Mouse (Mus musculus) spleen, postnatal 4 days (tissue): ENCODE measurements at regions not wholly inside any gene's neighbourhood (a gene's known extent, or its start where the extent isn't known, plus 50 kb on each side); places are given as distances from the start of the nearest gene placed in this dataset.
"Not testable (repeated sequence)": the region's sequence is repeated elsewhere in the genome, so short reads cannot be mapped to it uniquely, and the experiment has no call there.

Source experiments
- DNase-seq, 2 experiments: peaks; one replicate each; pipeline ENCODE4 v3.0.0; 2022; ENCODE audit warnings: low spot score in 2 of 2

GRCm38 (mm10) chr2:168424277-168425099 lies 143.0 kb upstream of the Kcng1 start:
- DNase-seq, result no peak

DNA sequence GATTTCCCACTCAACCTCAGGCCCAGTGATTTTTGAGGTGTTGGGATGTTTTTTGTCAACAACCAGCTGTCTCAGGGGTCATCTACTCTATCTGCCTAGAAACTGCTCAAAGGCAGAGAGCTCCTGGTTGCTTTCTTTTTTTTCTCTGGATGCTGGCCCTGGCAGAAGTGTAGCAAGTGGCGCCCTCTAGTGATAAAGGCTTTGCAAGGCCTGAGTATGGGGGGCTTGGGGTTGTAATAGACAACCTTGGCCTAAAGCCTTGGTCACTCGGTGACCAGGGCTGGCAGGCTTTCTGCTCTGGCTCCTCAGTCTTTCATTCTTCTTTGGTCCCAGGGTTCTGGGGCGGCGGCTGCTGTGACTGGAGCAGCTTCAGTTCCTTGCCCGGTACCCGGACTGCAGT lies 142.0 kb upstream of the Kcng1 start:
- no peak for DNase-seq

DNA sequence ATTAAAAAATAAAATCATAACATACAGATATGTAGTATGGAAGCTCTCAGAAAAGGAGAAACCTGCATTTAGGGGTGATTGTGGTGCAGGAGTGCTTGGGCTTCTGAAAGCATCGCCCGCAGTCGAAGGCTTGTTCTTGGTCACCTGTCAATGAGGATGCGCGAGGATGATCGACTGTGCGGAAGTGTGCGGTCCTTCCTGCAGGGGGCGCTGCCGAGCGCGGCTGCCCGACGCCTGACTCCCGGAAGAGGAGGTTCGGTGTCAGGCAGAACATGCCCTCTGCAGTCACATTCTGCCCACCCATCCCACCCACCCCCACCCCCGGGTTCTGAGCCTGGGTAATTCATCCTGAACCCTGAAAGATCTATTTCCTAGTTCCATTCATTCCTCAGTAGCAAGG lies 133.6 kb upstream of the Kcng1 start:
- peak; percentile 31 to 72 for DNase-seq

GRCm38 (mm10) chr2:168414110-168414872 lies 132.8 kb upstream of the Kcng1 start:
- no peak for DNase-seq

DNA sequence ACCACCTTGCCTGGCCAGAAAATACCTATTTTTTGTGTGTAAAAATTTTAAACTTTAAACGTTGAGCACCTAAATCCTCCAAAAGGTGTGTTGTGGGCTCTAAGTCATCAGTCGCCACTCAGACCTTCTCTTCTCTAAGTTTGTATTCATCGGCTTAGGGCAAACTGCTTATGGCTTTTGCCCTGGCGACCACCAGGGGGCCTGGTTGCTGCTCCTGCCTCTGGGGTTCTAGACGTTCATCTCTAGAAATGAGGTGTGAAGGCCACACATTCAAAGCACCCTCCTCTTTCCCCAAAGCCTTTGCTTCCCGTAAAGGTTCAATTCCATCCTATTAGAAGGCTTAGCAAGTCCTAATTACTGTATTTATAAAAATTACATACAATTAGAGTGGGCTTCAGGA lies 131.3 kb upstream of the Kcng1 start:
- DNase-seq, result peak in 1 of 2 experiments; percentile 71

DNA sequence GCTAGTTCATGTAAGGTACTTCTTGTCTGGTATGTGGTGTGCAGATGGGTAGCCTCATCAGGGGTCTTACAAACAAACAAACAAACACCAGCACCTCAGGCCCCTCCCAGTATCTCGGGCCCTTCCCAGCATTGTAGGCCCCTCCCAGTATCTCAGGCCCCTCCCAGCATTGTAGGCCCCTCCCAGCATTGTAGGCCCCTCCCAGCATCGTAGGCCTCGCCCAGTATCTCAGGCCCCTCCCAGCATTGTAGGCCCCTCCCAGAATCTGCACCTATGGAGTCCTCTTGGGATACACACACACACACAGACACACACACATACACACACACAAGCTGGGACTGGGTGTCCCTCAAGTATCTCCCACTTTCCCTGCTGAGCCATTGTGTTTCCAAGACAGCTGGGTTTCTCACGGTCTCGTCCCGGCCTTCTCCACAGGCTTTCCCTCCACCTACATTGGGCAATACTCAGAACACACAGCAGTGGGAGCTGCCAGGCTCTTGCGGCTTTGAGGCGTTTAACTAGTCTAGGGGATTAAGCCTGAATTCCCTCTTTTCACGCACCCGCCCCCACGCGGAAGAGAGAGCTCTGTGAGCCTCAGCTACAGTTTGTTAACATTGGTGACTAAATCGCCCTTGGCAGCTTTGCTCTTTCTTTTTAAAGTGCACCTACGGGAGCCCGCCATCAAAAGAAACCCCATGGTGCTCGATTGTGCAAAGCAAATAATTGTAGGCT lies 121.4 kb upstream of the Kcng1 start:
- DNase-seq, result no peak

DNA sequence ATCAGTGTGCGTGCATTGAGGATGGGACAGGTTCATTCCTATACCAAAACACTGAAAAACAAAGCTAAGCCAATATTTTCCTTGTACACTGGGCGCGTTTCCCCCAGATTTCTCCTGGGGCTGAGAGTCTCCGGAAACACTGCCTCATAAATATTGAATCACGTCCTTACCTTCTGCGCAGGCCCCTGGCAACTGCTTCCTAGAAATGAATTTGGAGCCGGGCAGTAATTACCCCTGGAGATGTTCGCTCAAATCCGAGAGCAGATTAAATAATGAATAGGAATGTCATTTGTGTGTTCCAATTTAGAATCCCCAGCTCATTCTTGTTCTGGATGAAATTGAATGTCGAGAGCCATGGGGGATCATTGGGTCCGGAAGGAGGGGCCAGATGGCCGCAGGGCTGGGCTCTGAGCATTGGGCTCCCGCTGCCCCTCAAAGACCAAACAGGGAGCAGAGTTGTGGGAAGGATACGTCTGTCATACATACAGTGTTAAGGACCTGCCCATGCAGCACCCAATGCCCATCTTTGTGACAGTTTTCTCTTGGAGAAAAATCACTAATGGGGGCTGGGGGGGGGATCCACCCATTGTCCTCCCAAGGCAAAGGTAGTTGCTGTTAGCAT lies 117.7 kb upstream of the Kcng1 start:
- DNase-seq, result no peak

GRCm38 (mm10) chr2:168396316-168396715 lies 114.8 kb upstream of the Kcng1 start:
- no peak for DNase-seq

DNA sequence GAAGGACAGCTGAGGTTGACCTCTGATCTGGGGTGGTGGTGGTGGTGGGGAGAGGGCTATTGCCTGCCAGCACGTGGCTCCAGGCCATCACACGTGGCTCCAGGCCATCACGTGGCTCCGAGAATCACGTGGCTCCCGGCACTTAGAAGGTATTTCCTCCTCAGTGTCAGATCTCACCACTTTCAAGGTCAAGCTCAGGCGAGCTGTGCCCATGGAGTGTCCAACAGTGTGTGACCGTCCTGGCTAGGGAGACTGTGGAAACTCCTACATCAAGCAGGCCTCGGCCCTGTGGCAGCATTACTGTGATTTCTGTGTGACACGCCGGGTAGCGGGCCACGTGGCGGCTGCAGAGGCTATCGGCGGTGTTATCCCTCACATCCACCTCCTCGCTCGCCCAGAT lies 111.8 kb upstream of the Kcng1 start:
- DNase-seq, result no peak

DNA sequence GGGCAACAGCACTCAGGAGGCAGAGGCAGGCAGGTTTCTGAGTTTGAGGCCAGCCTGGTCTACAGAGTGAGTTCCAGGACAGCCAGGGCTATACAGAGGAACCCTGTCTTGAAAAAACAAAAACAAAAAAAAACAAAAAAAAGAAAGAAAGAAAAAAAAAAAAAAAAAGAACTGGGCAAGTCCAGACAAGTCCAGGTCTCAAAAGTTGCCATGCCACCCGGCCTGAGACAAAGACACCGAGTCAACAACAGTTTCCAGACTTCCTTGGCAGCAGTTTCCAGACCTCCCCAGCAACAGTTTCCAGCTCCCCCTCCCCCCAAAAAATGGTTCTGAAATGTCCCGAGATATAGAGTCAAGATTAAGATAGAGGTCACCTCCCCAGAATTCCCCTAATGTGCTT lies 110.6 kb upstream of the Kcng1 start:
- DNase-seq, result not testable (repeated sequence)

GRCm38 (mm10) chr2:168380606-168381005 lies 99.1 kb upstream of the Kcng1 start:
- DNase-seq, result no peak

GRCm38 (mm10) chr2:168372356-168372755 lies 90.8 kb upstream of the Kcng1 start:
- no peak for DNase-seq

GRCm38 (mm10) chr2:168371245-168371644 lies 89.7 kb upstream of the Kcng1 start:
- no peak for DNase-seq

DNA sequence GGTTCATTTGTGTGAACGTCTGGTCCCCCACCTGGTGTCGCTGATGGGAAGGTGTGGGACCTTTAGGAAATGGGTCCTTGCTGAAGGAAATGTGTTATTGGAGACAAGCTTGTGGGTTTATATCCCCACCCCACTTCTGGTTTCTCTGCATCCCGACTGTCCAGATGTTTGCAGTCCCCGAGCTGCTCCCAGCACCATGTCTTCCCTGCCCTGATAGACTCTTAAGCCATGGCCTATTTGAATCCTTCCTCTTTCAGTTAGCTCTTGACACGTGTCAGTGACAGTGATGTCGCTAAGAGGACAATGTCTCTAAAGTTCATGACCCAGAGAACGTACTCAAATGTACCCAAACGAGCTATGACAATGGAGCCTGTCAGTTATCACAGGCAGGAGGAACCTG lies 77.7 kb upstream of the Kcng1 start:
- no peak for DNase-seq

DNA sequence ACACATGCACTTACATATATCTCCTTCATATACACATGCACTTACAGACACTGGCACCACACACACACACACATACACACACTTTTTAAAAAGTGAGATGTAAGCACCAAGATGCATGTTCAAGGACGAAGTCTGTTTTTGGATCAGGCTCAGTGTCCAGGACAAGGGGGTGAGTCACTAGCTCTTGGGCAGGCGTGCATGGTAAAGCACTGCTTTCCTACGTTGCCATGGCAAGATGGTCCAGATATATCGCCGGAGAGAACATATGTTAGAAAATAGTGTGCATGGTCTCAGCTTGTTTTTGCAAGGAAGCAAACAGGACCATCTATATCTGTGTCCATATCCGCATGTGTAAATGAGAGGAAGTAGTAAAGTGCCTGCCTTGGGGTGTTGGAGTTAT lies 77.0 kb upstream of the Kcng1 start:
- no peak for DNase-seq

DNA sequence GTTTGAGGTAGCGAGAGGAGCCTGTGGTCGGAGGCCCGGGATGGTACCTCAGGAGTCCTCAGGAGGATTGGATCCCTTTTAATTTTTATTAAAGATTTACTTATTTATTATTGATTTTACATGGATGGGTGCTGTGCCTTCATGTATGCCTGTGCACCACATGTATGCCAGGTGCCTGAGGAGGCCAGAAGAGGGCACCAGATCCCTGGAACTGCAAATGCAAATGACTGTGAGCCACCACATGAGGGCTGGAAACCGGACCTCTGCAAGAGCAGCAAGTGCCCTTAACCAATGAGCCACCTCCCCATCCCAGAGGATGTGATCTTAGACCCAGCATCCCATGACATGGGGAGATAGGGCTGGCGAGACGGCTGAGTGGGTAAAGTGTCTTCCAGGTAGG lies 76.3 kb upstream of the Kcng1 start:
- DNase-seq, result no peak

DNA sequence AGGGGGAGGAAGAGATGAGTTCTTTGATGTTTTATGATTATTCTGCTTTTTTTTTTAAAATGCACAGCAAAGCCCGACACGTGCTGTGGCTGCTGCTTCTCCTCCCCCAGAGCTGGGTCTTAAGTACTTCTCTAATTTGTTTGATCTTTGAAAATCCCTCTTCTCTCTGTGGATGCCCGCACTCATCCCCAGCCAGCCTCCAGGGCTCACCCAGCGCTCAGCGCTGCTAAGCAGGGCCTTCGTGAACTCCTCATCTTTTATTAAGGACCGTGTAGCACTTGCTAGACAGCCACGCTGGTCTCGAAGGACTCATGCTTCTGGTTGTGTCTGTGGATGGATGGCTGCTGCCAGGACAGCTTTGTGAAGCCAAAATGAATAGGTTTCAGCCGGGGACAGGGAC lies 72.9 kb upstream of the Kcng1 start:
- DNase-seq, result no peak

DNA sequence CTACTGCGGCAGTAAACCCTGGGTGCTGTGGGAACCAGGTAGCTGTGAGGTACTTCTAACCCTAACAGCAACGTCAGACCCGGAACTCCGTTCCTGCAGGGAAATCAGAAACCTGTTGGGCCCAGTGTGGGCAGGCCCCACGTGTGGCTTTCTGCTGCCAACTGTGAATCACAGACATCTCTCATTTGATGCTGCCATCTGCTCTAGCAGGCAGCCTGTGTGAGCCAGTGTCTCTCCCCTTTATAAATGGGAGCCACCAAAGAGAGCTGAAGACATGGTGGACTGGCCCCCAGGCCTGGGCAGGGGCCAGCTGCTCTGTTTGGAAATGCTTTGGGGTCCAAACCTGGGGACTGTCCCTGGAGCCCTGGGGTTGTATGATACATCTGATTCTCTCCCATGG lies 71.1 kb upstream of the Kcng1 start:
- no peak for DNase-seq

- DNase-seq, result no peak
These were observed 70.7 kb upstream of the Kcng1 start for GRCm38 (mm10) chr2:168352194-168352593.

- DNase-seq, result no peak
These were observed 63.8 kb upstream of the Kcng1 start for GRCm38 (mm10) chr2:168345384-168345783.

GRCm38 (mm10) chr2:168343705-168344104 lies 62.2 kb upstream of the Kcng1 start:
- no peak for DNase-seq

DNA sequence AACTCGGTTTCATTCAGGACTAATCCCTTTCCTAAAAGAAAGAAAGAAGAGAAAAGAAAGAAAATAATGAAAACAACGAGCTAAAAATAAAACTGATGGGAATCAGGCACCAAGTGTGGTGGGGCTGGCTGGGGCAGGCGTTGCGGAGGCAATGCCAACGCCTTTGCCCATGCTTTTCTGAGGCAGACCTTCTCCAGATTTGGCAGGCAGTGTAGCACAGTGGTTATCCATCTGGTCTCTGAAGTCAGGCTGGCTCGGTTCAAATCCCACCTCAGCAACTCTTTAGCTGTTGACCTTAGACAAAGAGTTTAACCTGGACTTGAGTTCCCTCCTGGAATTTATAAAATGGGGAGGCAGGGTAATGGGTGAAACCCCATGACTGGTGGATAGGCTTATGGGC lies 57.3 kb upstream of the Kcng1 start:
- DNase-seq, result no peak
